Mouse (Mus musculus): ENCODE data around the gene Rasl11a.
"Not testable (repeated sequence)": the region's sequence is repeated elsewhere in the genome, so short reads cannot be mapped to it uniquely, and the experiment has no call there.

Gene Rasl11a

DNA sequence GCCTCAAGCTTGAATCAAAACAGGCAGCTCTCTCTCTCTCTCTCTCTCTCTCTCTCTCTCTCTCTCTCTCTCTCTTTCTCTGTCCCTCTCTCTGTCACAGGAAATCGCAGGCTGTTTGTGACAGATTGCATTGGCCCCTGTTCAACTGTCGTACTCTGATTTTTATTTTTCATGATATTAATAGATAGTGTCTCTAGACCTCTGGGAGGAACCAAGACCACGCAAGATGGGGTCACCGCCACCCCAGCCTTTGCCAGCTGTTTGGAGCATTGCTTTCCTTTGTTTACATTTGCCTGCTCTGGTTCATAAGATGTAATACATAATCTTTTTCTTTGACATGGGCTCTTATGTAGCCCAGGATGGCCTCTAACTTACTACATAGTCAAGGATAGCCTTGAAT, 2.9 kb upstream of the Rasl11a start:
- DNase-seq (ENCODE audit: low read depth, low spot score): no peak

DNA sequence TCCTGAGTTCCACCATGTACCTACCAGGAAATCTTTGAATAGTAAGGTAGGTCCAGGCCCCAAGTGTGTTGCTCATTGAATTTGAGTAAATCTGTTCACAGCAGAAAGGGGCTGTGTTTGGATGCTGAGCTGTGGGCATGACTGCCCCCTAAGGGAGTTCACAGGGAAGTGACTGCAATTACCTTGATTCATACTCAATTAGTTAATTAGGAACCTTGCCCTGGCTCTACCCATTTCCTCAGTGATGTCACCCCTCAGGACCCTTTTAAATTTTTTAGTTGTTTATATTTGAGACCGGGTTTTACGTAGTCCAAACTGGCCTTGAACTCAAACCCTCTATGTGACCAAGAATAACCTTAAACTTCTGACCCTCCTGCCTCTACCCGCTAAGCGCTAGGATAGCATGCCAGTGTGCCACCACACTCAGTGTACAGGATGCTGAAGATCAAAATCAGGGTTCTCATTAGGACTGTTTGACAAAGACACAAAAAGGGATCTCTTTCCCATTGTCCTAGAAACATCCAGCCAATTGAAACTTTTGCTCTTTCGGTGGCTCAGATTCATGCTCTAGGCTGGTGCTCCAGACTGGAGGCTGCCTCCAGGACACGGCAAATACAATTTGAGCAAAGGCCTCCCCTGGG, 450 bp upstream of the Rasl11a start:
- no peak for DNase-seq (ENCODE audit: low read depth, low spot score)

DNA sequence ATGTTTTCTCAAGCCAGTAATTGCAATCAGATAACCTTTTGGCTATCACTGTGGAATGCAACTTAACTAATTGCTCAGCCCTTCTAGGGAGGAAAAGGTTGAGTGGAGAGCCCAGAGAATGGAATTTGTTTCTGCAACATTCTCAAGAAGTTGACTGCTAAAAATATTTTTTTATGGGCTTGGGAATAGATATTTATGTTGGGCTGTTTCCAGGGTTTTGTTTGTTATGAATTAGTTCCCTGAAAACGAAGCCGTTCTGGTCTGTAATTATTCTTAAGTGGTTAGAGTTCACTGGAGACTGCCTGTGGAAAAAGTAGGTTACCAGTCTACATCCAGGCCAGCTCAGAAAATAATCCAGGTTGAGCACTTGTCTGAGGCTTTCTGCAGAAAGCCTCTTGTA, 1.6 kb downstream of the Rasl11a start:
- no peak for DNase-seq (ENCODE audit: low read depth, low spot score)

DNA sequence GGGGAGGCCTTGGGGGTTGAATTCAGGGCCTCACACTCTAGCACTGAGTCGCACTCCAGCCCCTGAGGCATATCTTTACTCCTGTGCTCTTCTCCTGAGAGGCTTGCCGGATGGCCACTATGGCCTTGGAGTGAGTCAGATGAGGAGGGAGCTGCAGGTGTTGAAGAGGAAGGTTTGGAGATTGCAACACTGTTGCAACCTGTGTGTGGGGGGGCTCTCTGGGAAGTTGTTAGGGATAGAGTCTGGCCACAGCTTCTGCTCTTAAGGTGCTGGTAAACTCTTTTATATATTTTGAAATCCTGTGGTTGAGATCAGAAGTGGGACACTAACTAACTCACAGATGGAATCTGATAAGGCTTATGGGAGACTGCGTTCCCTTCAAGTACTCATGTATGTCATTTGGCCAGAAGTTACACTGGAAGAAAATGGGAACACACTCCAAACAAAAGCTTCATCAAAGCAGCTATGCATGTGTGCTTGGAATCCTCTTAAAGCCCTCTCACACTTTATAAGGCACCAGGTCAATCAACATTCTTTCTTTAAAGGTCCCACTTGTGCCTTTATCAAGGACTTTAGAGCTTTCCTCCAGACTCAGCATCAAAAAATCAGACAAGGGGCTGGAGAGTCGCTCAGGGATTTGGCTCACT, 4.2 kb downstream of the Rasl11a start:
- DNase-seq (ENCODE audit: low read depth, low spot score): no peak

DNA sequence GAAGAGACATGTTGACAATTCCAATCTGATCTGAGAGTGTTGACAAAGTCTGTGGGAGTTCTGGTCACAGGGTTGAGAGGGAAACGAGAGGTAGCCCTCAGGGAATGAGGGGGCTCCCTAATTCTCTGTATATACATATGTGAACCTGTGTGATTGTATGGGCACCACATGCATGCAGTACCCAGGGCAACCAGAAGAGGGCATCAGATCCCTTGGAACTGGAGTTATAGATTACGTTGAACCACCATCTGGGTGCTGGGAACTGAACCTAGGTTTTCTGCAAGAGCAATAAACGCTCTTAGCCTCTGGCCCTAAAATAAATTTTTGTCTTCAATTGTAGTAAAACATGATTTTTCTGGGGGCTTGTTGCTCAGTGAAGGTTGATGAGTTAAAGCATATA, 11.2 kb downstream of the Rasl11a start:
- no peak for DNase-seq (ENCODE audit: low read depth, low spot score)

DNA sequence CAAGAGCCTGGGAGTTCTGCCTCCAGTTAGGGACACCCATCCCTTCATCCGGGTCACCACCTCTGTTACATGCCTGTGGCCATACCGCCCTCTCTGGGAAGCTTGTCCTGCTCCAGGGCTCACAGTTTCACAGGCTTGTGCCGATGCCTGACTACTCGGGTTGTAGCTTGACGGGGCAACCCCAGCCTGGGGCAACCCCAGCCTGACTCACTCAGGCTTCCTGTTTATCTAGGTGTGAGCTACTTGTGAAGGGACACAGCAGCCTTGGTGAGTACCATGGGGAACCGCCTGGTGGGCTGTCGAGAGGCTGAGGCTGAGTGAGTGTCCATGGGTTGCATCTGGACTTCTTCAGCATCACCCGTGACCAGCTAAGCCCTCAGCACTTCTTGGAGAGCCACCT, 12.7 kb downstream of the Rasl11a start:
- no peak for DNase-seq (ENCODE audit: low read depth, low spot score)

DNA sequence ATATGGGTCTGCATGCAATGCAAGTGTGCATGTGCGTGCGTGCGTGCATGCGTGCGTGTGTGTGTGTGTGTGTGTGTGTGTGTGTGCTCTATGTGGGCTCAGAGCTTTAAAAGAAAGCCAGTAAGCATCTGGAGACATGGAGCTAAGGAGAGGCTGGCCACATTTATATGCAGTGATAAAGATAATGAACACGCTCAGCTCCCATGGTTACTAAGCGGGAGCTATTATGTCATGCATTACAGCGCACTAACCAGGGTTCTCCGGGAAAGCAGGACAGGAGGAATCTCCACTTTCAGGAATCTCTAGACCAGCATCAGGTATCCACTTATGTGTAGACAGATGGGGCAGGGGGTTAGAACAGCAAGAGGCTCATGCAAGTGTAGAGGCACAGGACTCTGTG, 13.9 kb downstream of the Rasl11a start:
- DNase-seq (ENCODE audit: low read depth, low spot score): no peak

DNA sequence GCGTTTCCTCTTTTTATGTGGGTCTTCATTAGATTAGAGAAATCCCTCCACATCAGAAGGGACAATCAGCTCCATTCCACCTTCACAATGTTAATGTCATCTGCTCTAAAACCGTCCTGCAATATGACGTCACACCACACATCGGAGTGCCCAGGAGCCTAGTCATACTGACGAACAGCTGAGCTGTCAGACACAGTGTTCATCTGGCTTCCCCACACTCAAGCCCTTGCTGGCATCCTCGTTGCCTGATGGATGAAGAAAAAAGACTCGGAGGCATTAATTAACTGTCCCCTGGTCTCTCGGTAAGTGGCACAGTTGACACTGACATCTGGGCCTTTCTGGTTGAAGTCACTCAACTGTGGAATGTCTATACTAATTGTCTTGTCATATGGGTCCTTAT, 14.4 kb downstream of the Rasl11a start:
- no peak for DNase-seq (ENCODE audit: low read depth, low spot score)

DNA sequence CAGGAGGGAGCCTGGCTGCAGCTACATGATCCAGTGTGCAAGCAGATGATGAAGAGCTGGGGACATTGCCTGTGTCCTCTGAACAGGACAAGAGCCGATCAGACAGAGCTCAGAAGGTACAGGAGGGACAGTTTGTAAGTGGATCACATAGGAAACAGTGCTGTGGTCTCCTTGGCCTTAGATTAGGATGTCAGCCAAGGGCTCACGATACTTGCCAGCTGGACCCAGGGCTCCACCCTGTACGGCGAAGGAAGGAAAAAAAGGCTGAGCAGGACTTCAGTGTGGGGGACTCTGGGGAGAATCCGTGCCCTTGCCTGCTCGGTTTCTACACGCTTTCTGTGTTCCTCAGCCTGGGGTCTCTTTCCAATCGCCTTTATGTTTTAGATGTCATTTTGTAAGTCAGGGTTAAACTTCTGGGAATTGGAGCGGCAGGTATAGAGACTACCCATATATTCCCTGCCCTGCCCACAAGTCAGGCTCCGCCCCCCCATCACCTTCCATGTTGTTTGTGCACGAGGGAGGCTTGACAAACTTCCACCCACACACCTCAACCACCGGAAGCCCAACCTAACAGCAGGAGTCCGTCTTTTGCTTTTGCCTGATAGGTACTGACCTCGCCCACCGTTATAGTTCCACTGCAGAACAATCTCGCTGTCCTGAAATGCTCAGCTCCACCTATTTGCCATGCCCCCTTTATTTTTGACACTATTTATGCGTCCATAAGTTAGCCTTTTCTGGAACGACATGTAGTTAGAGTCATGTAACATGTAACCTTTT, 15.5 kb downstream of the Rasl11a start:
- DNase-seq (ENCODE audit: low read depth, low spot score): no peak

DNA sequence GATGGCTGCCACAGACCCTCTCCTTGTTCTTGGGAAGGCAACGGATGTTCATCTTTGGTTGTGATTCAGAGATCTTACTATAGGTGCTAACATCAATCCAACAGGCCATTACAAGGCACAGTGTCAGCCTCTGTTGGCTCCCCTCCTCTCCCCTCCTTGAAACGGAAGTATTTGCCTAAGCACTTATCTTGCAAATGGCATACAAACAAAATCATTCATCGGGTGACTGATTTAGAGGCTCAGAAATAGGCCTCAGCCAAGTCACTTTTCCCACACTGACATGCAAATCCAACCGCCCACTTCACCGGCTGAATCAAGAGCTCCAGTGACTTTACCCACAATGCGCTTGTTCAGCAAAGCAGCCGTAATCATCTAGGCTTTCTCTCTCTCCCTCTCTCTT, 16.7 kb downstream of the Rasl11a start:
- DNase-seq (ENCODE audit: low read depth, low spot score): no peak

DNA sequence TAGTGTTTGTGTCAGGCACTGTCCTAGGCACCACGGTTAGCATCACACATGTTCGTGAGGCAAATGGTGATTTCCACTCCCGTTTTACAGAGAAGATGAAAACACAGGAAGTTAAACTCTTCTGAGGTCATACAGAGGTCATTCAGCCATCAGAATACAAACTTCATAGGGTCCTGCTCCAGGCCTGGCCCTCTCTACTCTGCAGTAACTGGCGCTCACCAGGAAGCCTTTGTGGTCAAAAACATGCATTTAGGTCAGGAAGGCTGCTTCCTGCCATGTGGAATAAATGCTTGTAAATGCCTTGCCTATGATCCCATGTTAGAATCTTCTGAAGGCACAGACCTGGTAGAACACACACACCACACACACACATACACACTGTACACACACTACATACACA, 20.6 kb downstream of the Rasl11a start:
- DNase-seq (ENCODE audit: low read depth, low spot score): no peak

DNA sequence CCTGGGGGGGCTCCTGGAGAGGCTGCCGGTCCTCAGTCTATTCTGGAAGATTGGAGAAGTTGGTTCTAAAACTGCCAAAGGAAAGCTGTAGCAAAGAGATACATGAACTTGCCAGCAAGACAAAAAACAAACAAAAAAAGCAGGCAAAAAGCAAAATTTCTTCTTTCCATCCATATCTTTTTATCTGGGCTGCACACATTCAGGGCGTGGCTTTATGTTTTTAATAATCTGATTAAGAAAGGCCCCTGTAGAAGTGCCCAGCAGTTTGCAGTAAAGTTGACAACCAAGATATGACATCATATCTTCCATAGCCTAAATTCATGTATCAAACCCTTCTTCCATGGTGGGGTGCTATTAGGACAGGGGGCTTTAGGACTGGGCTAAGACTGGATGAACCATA, 21.4 kb downstream of the Rasl11a start:
- no peak for DNase-seq (ENCODE audit: low read depth, low spot score)

DNA sequence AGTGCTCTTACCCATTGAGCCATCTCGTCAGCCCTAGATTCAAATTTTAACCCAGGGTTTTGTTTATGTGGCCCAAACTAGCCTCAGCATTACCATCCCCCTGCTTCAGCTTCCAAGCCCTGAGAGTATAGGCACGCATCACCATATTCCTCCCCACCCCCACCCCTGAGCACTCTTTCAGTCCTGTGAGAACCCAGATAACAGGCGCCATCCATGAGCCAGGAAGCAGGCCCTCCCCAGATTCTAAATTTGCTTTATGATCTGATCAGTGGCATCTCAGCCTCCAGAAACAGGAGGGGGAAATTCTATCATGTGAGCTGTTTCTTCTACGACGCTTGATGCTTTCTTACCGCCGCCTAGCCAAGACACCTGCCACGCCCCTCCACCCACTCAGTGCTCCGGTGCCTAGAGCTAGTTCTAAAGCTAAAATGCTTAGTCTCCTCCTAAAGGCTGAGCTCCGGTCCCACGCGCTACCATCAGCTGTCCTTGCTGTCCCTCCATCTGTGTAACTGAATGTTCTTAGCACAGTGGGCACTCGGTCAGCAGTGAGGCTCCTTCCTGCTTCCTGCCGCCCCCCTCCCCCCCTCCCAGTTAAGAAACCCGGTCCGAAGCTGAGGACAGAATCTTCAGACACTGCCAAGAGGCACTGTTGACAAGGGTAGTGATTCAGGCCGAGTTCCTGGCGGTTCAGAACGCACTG, 22.5 kb downstream of the Rasl11a start:
- DNase-seq (ENCODE audit: low read depth, low spot score): no peak

DNA sequence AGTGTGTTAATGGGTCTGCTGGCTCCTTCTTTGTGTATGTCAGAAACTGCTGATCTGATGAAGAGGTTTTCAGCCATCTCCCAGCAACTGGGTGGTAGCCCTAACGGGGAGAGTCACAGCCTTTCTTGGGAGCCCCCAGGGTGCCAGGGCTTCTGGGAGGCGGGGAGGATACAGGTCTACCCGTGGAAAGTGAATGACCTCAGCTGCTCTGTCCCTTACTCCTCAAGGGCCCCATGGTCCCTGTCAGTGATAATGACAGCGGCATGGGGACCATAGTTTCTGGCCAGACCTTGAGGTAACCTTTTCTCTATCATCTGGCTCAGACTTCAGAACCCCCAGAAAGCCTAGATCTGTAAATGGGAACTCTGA, 23.1 kb downstream of the Rasl11a start:
- no peak for DNase-seq (ENCODE audit: low read depth, low spot score)

DNA sequence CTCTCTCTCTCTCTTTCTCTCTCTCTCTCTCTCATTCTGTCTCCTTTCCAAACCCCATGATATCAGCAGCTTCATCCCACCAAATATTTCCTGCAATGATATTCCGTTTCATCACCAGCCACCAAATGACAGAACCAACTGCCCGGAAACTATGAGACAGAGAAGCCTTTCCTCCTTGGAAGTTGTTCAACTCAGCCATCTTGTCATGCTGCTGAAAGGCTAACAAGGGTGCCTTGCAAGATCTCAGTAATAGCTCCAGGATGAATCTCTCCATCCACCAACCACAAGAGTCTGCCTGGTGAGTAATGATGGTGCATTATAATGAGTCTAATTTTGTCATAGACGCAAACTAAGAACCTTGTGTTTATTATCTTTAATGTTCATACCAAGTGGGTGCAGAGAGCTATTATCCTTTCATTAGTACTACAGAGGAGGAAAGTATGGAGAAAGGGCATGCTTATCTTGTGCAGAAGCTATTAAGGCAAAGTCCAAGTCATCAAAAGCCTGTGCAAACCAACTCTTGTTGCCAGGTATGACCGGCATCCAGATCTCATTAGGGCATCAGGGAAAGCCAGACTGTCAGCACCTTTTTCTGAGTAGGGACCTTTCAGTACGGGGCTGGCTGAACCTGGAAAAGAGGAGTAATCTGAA, 28.2 kb downstream of the Rasl11a start:
- no peak for DNase-seq (ENCODE audit: low read depth, low spot score)

DNA sequence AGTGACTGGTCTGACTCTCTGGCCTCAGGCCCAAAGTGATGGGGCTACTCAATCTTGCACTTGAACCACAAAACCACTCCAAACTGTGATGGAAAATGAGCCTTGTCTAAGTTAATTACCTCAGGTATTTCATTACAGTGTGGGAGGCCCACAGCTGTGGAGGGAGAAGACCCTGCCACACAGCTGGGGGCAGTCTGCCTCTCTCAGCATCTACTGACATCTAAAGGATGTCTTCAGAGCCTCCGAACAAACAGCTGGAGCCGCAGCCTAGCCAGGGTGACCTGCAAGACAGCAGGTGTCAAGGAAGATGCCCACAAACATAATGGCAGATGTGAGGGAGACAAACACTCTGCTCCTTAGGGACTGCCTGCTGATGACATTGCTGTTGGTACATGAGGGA, 31.2 kb downstream of the Rasl11a start:
- DNase-seq (ENCODE audit: low read depth, low spot score): no peak

DNA sequence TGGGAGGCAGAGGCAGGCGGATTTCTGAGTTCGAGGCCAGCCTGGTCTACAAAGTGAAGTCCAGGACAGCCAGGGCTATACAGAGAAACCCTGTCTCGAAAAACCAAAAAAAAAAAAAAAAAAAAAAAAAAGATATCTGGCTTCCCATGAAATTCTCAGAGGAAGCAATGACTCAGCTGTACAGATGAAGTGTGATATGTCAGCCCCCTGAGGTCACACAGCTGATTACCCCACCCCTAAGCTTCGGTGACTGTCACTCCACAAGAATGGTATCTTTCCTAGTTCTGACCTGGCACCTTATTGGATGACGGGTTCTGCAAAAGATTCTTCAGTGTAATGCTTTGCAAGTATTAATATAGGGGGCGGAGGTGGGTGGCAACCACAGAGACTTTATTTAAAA, 33.0 kb downstream of the Rasl11a start:
- DNase-seq (ENCODE audit: low read depth, low spot score): not testable (repeated sequence)

DNA sequence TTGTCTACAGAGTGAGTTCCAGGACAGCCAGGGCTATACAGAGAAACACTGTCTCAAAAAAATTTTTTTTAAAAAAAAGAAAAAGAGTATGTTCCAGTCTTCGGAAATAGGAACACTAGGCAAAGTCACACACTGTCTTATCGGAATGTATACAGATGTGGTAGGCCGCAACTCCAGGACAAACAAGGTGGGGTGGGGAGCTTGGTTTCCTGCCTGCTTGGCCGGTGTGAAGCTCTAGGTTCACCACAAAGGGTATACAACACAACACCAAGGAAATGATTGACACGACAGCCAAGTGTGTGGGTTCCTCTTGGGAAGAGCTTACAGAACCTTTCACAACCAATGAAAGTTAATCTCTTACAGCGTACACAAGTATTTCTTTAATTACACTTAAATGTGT, 37.4 kb downstream of the Rasl11a start:
- no peak for DNase-seq (ENCODE audit: low read depth, low spot score)

DNA sequence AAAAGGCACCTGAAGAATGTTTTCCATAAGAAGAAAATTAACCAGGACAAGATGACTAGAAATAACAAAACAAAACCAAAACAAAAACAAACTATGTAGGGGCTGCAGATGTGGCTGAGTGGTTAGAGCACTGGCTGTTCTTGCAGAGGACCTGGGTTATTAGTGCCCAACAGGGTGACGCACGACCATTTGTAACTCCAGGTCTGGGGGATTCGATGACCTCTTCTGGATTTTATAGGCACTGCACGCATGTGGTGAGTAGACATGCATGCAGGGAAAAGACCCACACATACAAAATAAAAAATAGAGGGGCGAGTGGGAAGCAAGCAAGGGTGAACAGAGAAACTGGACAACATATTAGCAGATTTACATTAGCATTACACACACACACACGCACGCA, 38.2 kb downstream of the Rasl11a start:
- DNase-seq (ENCODE audit: low read depth, low spot score): no peak

DNA sequence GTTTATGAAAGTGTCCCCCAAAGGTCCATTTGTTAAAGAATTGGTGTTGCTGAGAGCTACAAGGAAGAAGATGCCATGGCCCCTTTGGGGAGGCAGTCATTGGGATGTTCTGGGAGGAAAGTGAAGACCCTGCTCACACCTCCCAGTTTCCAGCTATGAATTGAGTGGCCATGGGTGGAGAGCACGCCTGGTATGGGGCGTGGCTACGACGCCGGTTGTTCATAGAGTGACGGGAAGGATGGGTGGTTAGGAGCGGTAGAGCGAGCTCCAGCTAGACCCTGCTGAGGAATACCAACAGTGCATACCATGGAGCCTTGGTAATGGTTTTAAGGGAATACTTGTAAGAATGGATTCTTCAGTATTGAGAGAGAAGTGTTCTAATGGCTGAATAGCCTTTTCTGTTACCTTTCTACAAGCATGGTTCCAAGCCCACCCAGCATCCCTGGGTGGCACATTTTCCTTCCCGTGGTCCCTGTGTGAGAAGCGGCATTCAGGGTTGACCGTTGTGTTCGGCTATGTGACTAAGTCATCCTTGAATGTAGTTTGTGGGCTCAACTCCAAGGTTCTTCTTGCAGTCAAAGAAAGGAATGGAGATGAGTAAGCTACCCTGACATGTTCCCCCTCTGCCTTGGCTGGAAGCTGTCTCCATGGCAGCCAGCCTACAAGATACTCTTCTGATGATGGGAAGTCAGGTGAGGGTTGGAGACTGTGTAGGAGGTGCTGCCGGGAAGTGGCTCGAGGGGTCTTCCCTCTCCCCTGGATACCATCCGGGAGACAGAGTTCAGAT, 38.8 kb downstream of the Rasl11a start:
- DNase-seq (ENCODE audit: low read depth, low spot score): no peak

DNA sequence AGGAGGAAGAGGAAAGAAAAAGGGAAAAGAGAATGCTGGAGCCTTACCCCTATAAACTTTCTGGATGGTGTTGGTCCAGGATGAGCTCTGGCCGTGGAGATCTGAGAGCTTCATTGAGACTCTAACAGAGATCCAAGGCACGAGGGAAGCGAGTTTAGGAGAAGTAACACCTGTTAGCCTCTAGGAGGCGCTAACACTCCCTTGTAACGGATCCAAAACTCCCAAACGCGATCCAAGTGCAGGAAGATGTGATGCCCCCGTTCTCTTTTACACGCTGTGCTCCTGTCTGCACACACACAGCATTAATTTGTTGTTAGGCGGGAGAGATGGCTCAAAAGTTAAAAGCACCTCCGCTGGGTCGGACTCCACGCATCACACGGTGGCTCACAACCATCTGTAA, 46.3 kb downstream of the Rasl11a start:
- DNase-seq (ENCODE audit: low read depth, low spot score): no peak

All from embryo, embryonic 11.5 days (tissue).